Mouse (Mus musculus) myocyte (in vitro differentiated cells): Measurements from ENCODE around the gene Npffr2. TPM values are rescaled to one million over a fixed set of nuclear protein-coding genes. Genes with fewer than 3 reads are reported as not detected.
"Not testable (repeated sequence)": the region's sequence is repeated elsewhere in the genome, so short reads cannot be mapped to it uniquely, and the experiment has no call there.

ENCODE experiments used
- H3K27me3 ChIP-seq: one replicate; pipeline ENCODE4 v1.6.1; 2011; ENCODE audit not compliant: control insufficient read depth, insufficient read depth, insufficient read length
- H3K36me3 ChIP-seq: one replicate; pipeline ENCODE4 v1.6.1; 2011; ENCODE audit not compliant: control insufficient read depth, insufficient read depth
- H3K4me2 ChIP-seq: one replicate; pipeline ENCODE4 v1.6.1; 2011; ENCODE audit warnings: low read depth, control low read depth
- H3K4me3 ChIP-seq: one replicate; pipeline ENCODE4 v1.5.1; 2011; ENCODE audit warnings: mild to moderate bottlenecking, control low read depth, moderate library complexity
- H3K79me2 ChIP-seq: one replicate; pipeline ENCODE4 v1.6.1; 2011; ENCODE audit not compliant: control insufficient read depth, insufficient read depth
- H3ac ChIP-seq: one replicate; pipeline ENCODE4 v1.6.1; 2011; ENCODE audit not compliant: control insufficient read depth, insufficient read length
- CEBPB ChIP-seq: IDR thresholded peaks from 2 replicates; pipeline ENCODE4 v1.6.1; 2011; ENCODE audit warnings: mild to moderate bottlenecking, moderate library complexity; ENCODE audit not compliant: poor library complexity, insufficient read depth, severe bottlenecking
- E2F4 ChIP-seq: IDR thresholded peaks from one replicate; pipeline ENCODE4 v1.6.1; 2011; ENCODE audit warnings: mild to moderate bottlenecking, control low read depth, moderate library complexity; ENCODE audit not compliant: insufficient read depth
- MAX ChIP-seq: IDR thresholded peaks from one replicate; pipeline ENCODE4 v1.6.1; 2011; ENCODE audit warnings: low read depth, mild to moderate bottlenecking, control low read depth
- MYOD1 ChIP-seq, 3 experiments: IDR thresholded peaks; one replicate each; pipeline ENCODE4 v1.6.1; 2011; ENCODE audit warnings: control low read depth in 2 of 3, low read depth in 2 of 3, mild to moderate bottlenecking in 2 of 3, moderate library complexity in 1 of 3; ENCODE audit not compliant: insufficient read length in 2 of 3, control insufficient read depth in 1 of 3
- MYOG ChIP-seq, 3 experiments: IDR thresholded peaks; one replicate each; pipeline ENCODE4 v1.6.1; 2011; ENCODE audit warnings: control low read depth in 2 of 3, low read depth in 2 of 3, mild to moderate bottlenecking in 2 of 3; ENCODE audit not compliant: insufficient read length in 2 of 3, control insufficient read depth in 1 of 3, insufficient read depth in 1 of 3
- POLR2A ChIP-seq: IDR thresholded peaks from one replicate; pipeline ENCODE4 v1.6.1; 2011; ENCODE audit warnings: low read depth, mild to moderate bottlenecking, control low read depth, moderate library complexity; ENCODE audit not compliant: insufficient read length
- POLR2AphosphoS2 ChIP-seq: IDR thresholded peaks from one replicate; pipeline ENCODE4 v1.6.1; 2011; ENCODE audit warnings: low read depth, control low read depth; ENCODE audit not compliant: insufficient read length
- REST ChIP-seq: IDR thresholded peaks from one replicate; pipeline ENCODE4 v1.6.1; 2011; ENCODE audit warnings: mild to moderate bottlenecking, control low read depth, moderate library complexity; ENCODE audit not compliant: insufficient read depth, insufficient read length
- SRF ChIP-seq: IDR thresholded peaks from one replicate; pipeline ENCODE4 v1.6.1; 2011; ENCODE audit warnings: low read depth; ENCODE audit not compliant: control insufficient read depth, insufficient read length
- TCF12 ChIP-seq: IDR thresholded peaks from one replicate; pipeline ENCODE4 v1.6.1; 2011; ENCODE audit warnings: mild to moderate bottlenecking, control low read depth; ENCODE audit not compliant: poor library complexity, insufficient read depth, severe bottlenecking
- TCF3 ChIP-seq: IDR thresholded peaks from one replicate; pipeline ENCODE4 v1.6.1; 2011; ENCODE audit warnings: low read depth, control low read depth; ENCODE audit not compliant: insufficient read length
- USF1 ChIP-seq: IDR thresholded peaks from one replicate; pipeline ENCODE4 v1.6.1; 2011; ENCODE audit warnings: low read depth, mild to moderate bottlenecking, control low read depth, moderate library complexity
- polyA plus RNA-seq: library from polyadenylated mRNA; unstranded; fragments of >200 nt; fragmentation: generic; extraction: Trizol; gene quantifications from one replicate; pipeline ENCODE4 v1.2.1, GENCODE M21; 2012; ENCODE audit warnings: missing spikeins

Gene Npffr2
- polyA plus RNA-seq, 1 experiment = not detected

DNA sequence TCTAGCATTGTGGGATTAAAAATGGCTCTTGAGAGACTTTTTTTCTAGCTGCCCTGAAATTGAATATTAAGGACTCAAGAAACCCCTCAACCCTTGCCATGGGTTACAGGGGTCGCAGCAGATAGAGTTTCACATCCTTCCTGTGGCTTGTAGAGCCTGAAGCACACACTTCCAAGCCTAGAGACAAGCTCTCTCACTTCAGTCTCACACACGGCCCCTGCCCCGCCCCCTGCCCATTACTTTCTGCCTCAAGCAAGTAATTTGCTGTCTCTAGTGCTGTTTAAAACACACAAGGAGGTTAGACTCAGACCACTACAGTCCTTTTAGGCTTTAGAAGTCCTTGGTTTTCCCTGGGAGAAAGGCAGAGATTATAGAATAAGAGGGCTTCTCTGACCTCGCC, 1.7 kb downstream of the Npffr2 start:
- Histone ChIP-seq H3K4me2 (no peak overlapping the region), H3K79me2 (no peaks in the 10 kb centered on the region), H3K4me3 (no peak overlapping the region), H3ac (no peak overlapping the region), H3K27me3 (no peaks in the 10 kb centered on the region), H3K36me3 (no peaks in the 10 kb centered on the region)
- TF ChIP-seq POLR2AphosphoS2 (no peak), E2F4 (no peak), MYOG (IDR thresholded peaks at IDR 0.05; ENCODE audit: control insufficient read depth in 1 of 3, insufficient read depth in 1 of 3, insufficient read length in 2 of 3, low read depth in 2 of 3) (no peak), REST (no peak), TCF3 (no peak), SRF (no peak)

DNA sequence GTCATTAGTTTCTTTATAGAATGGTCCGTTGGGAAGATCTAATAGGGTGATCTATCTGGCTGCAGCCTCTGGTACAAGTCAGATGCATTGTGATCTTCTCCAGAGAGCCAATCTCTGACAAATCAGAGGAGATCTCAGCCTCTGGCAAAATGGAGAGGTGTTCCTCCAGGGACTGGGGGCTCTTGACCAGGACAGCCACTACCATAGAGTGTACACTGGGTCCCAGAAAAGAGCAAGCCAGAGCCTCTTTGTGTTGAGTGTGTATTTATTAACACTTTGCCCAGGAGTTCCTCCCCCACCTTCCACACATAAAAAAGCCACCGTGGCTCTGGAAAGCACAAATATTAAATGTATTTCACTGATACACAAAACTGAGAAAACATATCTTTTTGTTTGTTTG, 2.2 kb downstream of the Npffr2 start:
- Histone ChIP-seq H3K4me2 (no peak overlapping the region), H3K79me2 (no peaks in the 10 kb centered on the region), H3K27me3 (no peaks in the 10 kb centered on the region), H3K4me3 (no peak overlapping the region), H3K36me3 (no peaks in the 10 kb centered on the region), H3ac (no peak overlapping the region)
- TF ChIP-seq REST = no peak
- no peak for TF ChIP-seq TCF3
- no peak for TF ChIP-seq POLR2A
- TF ChIP-seq E2F4 = no peak
- TF ChIP-seq USF1 = no peak
- no peak for TF ChIP-seq MYOD1 (IDR thresholded peaks at IDR 0.05; ENCODE audit: control insufficient read depth in 1 of 3, insufficient read length in 2 of 3, low read depth in 2 of 3)
- TF ChIP-seq CEBPB = no peak
- no peak for TF ChIP-seq TCF12
- TF ChIP-seq SRF = no peak
- no peak for TF ChIP-seq MAX
- no peak for TF ChIP-seq MYOG (IDR thresholded peaks at IDR 0.05; ENCODE audit: control insufficient read depth in 1 of 3, insufficient read depth in 1 of 3, insufficient read length in 2 of 3, low read depth in 2 of 3)
- TF ChIP-seq POLR2AphosphoS2 = no peak

- H3K4me2 ChIP-seq = no peak overlapping the region
- H3K79me2 ChIP-seq = no peaks in the 10 kb centered on the region
- H3K27me3 ChIP-seq = no peaks in the 10 kb centered on the region
- TF ChIP-seq POLR2AphosphoS2 (no peak), MYOG (IDR thresholded peaks at IDR 0.05; ENCODE audit: control insufficient read depth in 1 of 3, insufficient read depth in 1 of 3, insufficient read length in 2 of 3, low read depth in 2 of 3) (no peak), SRF (no peak), TCF12 (no peak), TCF3 (no peak), REST (no peak), MYOD1 (IDR thresholded peaks at IDR 0.05; ENCODE audit: control insufficient read depth in 1 of 3, insufficient read length in 2 of 3, low read depth in 2 of 3) (no peak), CEBPB (no peak)
- H3ac ChIP-seq = no peak overlapping the region
- H3K4me3 ChIP-seq = no peak overlapping the region
- no peaks in the 10 kb centered on the region for H3K36me3 ChIP-seq
Measured at GRCm38 (mm10) chr5:89536018-89536417, 8.8 kb downstream of the Npffr2 start.

DNA sequence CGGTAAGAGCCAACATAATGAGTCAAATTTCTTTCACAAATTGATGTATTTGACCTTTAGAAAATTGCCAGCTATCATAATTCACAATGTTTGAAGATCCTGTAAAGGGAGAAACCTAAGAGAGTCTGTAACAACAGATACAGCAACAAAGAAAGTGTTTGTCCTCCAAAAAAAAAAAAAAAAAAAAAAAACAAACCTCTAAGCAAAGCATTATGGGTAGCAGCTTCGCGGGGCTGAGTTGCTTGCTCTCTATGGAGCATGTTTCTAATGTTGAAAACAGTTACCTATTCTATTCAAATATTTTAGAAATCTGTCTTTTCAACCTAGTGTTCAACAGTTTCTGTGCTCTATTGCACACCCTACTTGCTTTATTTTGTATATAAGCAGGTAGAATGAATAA, 15.2 kb downstream of the Npffr2 start:
- Histone ChIP-seq H3K36me3 (no peaks in the 10 kb centered on the region), H3K4me3 (no peak overlapping the region), H3K4me2 (no peak overlapping the region), H3K79me2 (no peaks in the 10 kb centered on the region), H3K27me3 (no peaks in the 10 kb centered on the region), H3ac (no peak overlapping the region)
- no peak for TF ChIP-seq SRF
- no peak for TF ChIP-seq MYOD1 (IDR thresholded peaks at IDR 0.05; ENCODE audit: control insufficient read depth in 1 of 3, insufficient read length in 2 of 3, low read depth in 2 of 3)
- no peak for TF ChIP-seq E2F4
- no peak for TF ChIP-seq TCF3
- no peak for TF ChIP-seq USF1
- TF ChIP-seq POLR2AphosphoS2 = no peak
- no peak for TF ChIP-seq CEBPB
- TF ChIP-seq MAX = no peak
- TF ChIP-seq TCF12 = no peak
- no peak for TF ChIP-seq POLR2A
- TF ChIP-seq MYOG (IDR thresholded peaks at IDR 0.05; ENCODE audit: control insufficient read depth in 1 of 3, insufficient read depth in 1 of 3, insufficient read length in 2 of 3, low read depth in 2 of 3) = no peak
- no peak for TF ChIP-seq REST

GRCm38 (mm10) chr5:89543476-89543875, 16.2 kb downstream of the Npffr2 start:
- Histone ChIP-seq H3K27me3 (no peaks in the 10 kb centered on the region), H3ac (no peak overlapping the region), H3K79me2 (no peaks in the 10 kb centered on the region), H3K4me2 (no peak overlapping the region), H3K36me3 (no peaks in the 10 kb centered on the region), H3K4me3 (no peak overlapping the region)
- no peak for TF ChIP-seq MAX
- TF ChIP-seq E2F4 = no peak
- TF ChIP-seq MYOG (IDR thresholded peaks at IDR 0.05; ENCODE audit: control insufficient read depth in 1 of 3, insufficient read depth in 1 of 3, insufficient read length in 2 of 3, low read depth in 2 of 3) = no peak
- TF ChIP-seq SRF = no peak
- TF ChIP-seq CEBPB = no peak
- TF ChIP-seq REST = no peak
- TF ChIP-seq TCF3 = no peak
- no peak for TF ChIP-seq TCF12
- TF ChIP-seq POLR2AphosphoS2 = no peak
- TF ChIP-seq MYOD1 (IDR thresholded peaks at IDR 0.05; ENCODE audit: control insufficient read depth in 1 of 3, insufficient read length in 2 of 3, low read depth in 2 of 3) = no peak
- no peak for TF ChIP-seq POLR2A
- no peak for TF ChIP-seq USF1

GRCm38 (mm10) chr5:89559118-89559517, 31.9 kb downstream of the Npffr2 start:
- H3K4me2 ChIP-seq, H3K27me3 ChIP-seq, H3K36me3 ChIP-seq, H3K79me2 ChIP-seq, H3ac ChIP-seq, H3K4me3 ChIP-seq: not testable (repeated sequence)
